ENCODE assay signal across 8 mouse cellular contexts in the genomic region with DNA sequence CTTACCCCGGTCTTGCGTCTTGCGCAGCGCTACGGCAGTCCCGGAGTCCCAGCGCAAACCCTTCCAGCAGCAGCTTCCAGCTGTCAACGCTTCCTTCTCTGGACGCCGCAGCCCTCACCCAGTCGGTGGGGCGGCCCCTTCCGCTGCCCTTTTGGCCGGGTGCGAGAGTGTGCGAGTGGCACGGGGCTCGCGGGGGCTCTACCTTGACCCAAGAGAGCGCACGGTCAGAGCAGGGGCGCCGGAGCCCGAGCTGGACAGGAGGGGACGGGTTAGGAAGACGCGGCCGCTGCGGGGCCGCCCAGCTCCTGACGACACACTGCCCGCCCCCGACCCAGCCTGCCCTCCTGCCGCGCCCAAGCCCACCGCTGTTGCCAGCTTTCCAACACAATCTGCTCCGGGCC. TPM values are rescaled to one million over a fixed set of nuclear protein-coding genes. Genes with fewer than 3 reads are reported as not detected.
DNase-seq lines count a peak whose midpoint lies in the region; ATAC-seq and TF ChIP-seq lines count a peak whose summit lies in the region.

No protein-coding gene starts in this region.

- TF ChIP-seq POLR2A in embryonic fibroblast, embryonic 13.5 days (IDR thresholded peaks at IDR 0.05; ENCODE audit: low read depth, low read length): peak; percentile 60; the same call in 1 of the 2 replicates

- WGBS in heart, embryonic 14.5 days: under 1% methylated on average over 37 of the region's 37 CpGs
- 0% methylated on average over 37 of the region's 37 CpGs for WGBS in lung, embryonic 16.5 days

- H3K4me3 ChIP-seq in C2C12 (ENCODE audit: insufficient read depth, poor library complexity, severe bottlenecking): peak overlapping the region; percentile 33
- peak overlapping the region; percentile 70 for H3K4me3 ChIP-seq in embryonic fibroblast, embryonic 13.5 days (ENCODE audit: insufficient read depth, low read length)
- peak overlapping the region; percentile 58 to 59 for H3K4me3 ChIP-seq in heart, embryonic 14.5 days (ENCODE audit: control insufficient read depth in 1 of 2, insufficient read depth in 1 of 2, low read depth in 1 of 2, low read length in 2 of 2)
- H3K4me3 ChIP-seq in lung, embryonic 16.5 days (ENCODE audit: low read length): peak overlapping the region; percentile 78

- H3K27ac ChIP-seq in embryonic fibroblast, embryonic 13.5 days (ENCODE audit: insufficient read depth, low read length): peak overlapping the region; percentile 16
- peak overlapping the region; percentile 49 to 55; a peak in 3 of 4 replicates for H3K27ac ChIP-seq in heart, embryonic 14.5 days (replicated peaks in 1 of 2; ENCODE audit: control insufficient read depth in 1 of 2, insufficient read depth in 1 of 2, low read depth in 2 of 2, low read length in 2 of 2)
- H3K27ac ChIP-seq in lung, embryonic 16.5 days (ENCODE audit: low read length): peak overlapping the region; percentile 76

- peak; percentile 63 for DNase-seq in adrenal gland, postnatal 25 days
- peak; percentile 77 for DNase-seq in kidney, postnatal 10 days
- DNase-seq in ovary, postnatal 14 days (ENCODE audit: low spot score): peak; percentile 41
- DNase-seq in thymus, postnatal 36 days: peak; percentile 70 to 75

- peak overlapping the region; percentile 91 for H3ac ChIP-seq in C2C12 (ENCODE audit: control insufficient read depth, insufficient read length, low read depth)

- H3K79me3 ChIP-seq in C2C12 (ENCODE audit: low read depth): peaks cover 4% of the 10 kb centered on the region

- no peaks in the 10 kb centered on the region for H3K9me3 ChIP-seq in heart, embryonic 14.5 days (ENCODE audit: control insufficient read depth, low read length)
- no peaks in the 10 kb centered on the region for H3K9me3 ChIP-seq in lung, embryonic 16.5 days (ENCODE audit: control insufficient read depth, low read length)

- no peaks in the 10 kb centered on the region for H3K27me3 ChIP-seq in C2C12 (ENCODE audit: control insufficient read depth, insufficient read depth, insufficient read length)
- H3K27me3 ChIP-seq in heart, embryonic 14.5 days (ENCODE audit: control insufficient read depth, insufficient read depth, low read length): peaks cover 6% of the 10 kb centered on the region; the same call in 1 of the 2 replicates
- no peaks in the 10 kb centered on the region for H3K27me3 ChIP-seq in lung, embryonic 16.5 days (ENCODE audit: control insufficient read depth, insufficient read depth, low read depth, low read length)

- H3K79me2 ChIP-seq in C2C12 (ENCODE audit: control insufficient read depth, insufficient read depth): peaks cover 11% of the 10 kb centered on the region

- peaks cover 3% of the 10 kb centered on the region; the same call in 1 of the 2 replicates for H3K4me1 ChIP-seq in embryonic fibroblast, embryonic 13.5 days (ENCODE audit: control insufficient read depth, insufficient read depth, low read length)
- peaks cover 10 to 19% of the 10 kb centered on the region in 2 experiments for H3K4me1 ChIP-seq in heart, embryonic 14.5 days (ENCODE audit: control insufficient read depth in 2 of 2, insufficient read depth in 2 of 2, low read length in 2 of 2)
- H3K4me1 ChIP-seq in lung, embryonic 16.5 days (replicated peaks; ENCODE audit: control insufficient read depth, insufficient read depth, low read length): peaks cover 27% of the 10 kb centered on the region

- ATAC-seq in heart, embryonic 14.5 days (ENCODE audit: insufficient number of reproducible peaks, insufficient read depth, low FRiP score, low read depth): peak; percentile 73
- ATAC-seq in lung, embryonic 16.5 days (ENCODE audit: low read depth): peak; percentile 59

- H3K9ac ChIP-seq in heart, embryonic 14.5 days (ENCODE audit: low read length): peak overlapping the region; percentile 73
- peak overlapping the region; percentile 87 for H3K9ac ChIP-seq in lung, embryonic 16.5 days (ENCODE audit: low read length)

- no peaks in the 10 kb centered on the region for H3K36me3 ChIP-seq in C2C12 (ENCODE audit: control insufficient read depth, insufficient read depth)
- H3K36me3 ChIP-seq in heart, embryonic 14.5 days (ENCODE audit: control insufficient read depth, insufficient read depth, low read length): no peaks in the 10 kb centered on the region
- no peaks in the 10 kb centered on the region for H3K36me3 ChIP-seq in lung, embryonic 16.5 days (ENCODE audit: control insufficient read depth, insufficient read depth, low read length)

- no peak for TF ChIP-seq CTCF in C2C12 (IDR thresholded peaks at IDR 0.05; ENCODE audit: control insufficient read depth, insufficient read depth, insufficient read length)
- no peak for TF ChIP-seq CTCF in embryonic fibroblast, embryonic 13.5 days (IDR thresholded peaks at IDR 0.05; ENCODE audit: borderline replicate concordance, insufficient read depth, low read length)

- H3K4me2 ChIP-seq in heart, embryonic 14.5 days (ENCODE audit: low read length): peak overlapping the region; percentile 90
- peak overlapping the region; percentile 95 for H3K4me2 ChIP-seq in lung, embryonic 16.5 days (ENCODE audit: low read depth, low read length)

TF ChIP-seq in C2C12, 6 proteins besides CTCF, POLR2A, EP300 and RAD21:
- no peak for TF ChIP-seq MAX (IDR thresholded peaks at IDR 0.05)
- no peak for TF ChIP-seq CEBPB (IDR thresholded peaks at IDR 0.05; ENCODE audit: low read depth)
- TF ChIP-seq MYOD1 (IDR thresholded peaks at IDR 0.05; ENCODE audit: control insufficient read depth, insufficient read length, low read depth): no peak
- no peak for TF ChIP-seq FOSL1 (IDR thresholded peaks at IDR 0.05; ENCODE audit: insufficient read depth, low read length, poor library complexity, severe bottlenecking)
- TF ChIP-seq MYOG (IDR thresholded peaks at IDR 0.05; ENCODE audit: control insufficient read depth, extremely low read depth, insufficient read length): no peak
- TF ChIP-seq USF1 (IDR thresholded peaks at IDR 0.05; ENCODE audit: low read depth): no peak

RNA-seq across cellular contexts. Expression of gene Dgka, which starts 0.9 kb away (rescaled TPM):
- polyA plus RNA-seq in C2C12 (2012; fragmentation: generic; extraction: Trizol): 7.3 TPM
- 15.1 and 17.6 TPM in 2 replicates for total RNA-seq in adrenal gland, postnatal 25 days (2021)
- polyA plus RNA-seq in embryonic fibroblast, embryonic 13.5 days (2011; ENCODE audit: insufficient read length, low read depth, missing spikeins): 14.6 and 19.0 TPM in 2 replicates
- 5.4 and 7.1 TPM in 2 replicates for polyA plus RNA-seq in heart, embryonic 14.5 days (2014; fragmentation: Nextera tagmentation; extraction: Ambion mirVana)
- polyA plus RNA-seq in lung, embryonic 16.5 days (2015; fragmentation: Nextera tagmentation; extraction: Ambion mirVana): 12.2 and 13.9 TPM in 2 replicates

RNA-seq across cellular contexts. Expression of gene Pym1, which starts 3.9 kb away (rescaled TPM):
- 38.0 TPM for polyA plus RNA-seq in C2C12 (2012; fragmentation: generic; extraction: Trizol)
- total RNA-seq in adrenal gland, postnatal 25 days (2021): 19.5 and 25.2 TPM in 2 replicates
- polyA plus RNA-seq in embryonic fibroblast, embryonic 13.5 days (2011; ENCODE audit: insufficient read length, low read depth, missing spikeins): 29.5 and 38.2 TPM in 2 replicates
- polyA plus RNA-seq in heart, embryonic 14.5 days (2014; fragmentation: Nextera tagmentation; extraction: Ambion mirVana): 16.0 and 18.3 TPM in 2 replicates
- polyA plus RNA-seq in lung, embryonic 16.5 days (2015; fragmentation: Nextera tagmentation; extraction: Ambion mirVana): 32.7 and 35.1 TPM in 2 replicates

RNA-seq across cellular contexts. Expression of gene Cdk2, which starts 39.0 kb away (rescaled TPM):
- 34.7 TPM for polyA plus RNA-seq in C2C12 (2012; fragmentation: generic; extraction: Trizol)
- total RNA-seq in adrenal gland, postnatal 25 days (2021): 27.4 and 29.0 TPM in 2 replicates
- polyA plus RNA-seq in embryonic fibroblast, embryonic 13.5 days (2011; ENCODE audit: insufficient read length, low read depth, missing spikeins): 49.3 and 66.6 TPM in 2 replicates
- 89.2 and 90.3 TPM in 2 replicates for polyA plus RNA-seq in heart, embryonic 14.5 days (2014; fragmentation: Nextera tagmentation; extraction: Ambion mirVana)
- polyA plus RNA-seq in lung, embryonic 16.5 days (2015; fragmentation: Nextera tagmentation; extraction: Ambion mirVana): 101 and 105 TPM in 2 replicates

RNA-seq across cellular contexts. Expression of gene Pmel, which starts 39.8 kb away (rescaled TPM):
- 0.16 TPM for polyA plus RNA-seq in C2C12 (2012; fragmentation: generic; extraction: Trizol)
- 1.5 and 2.2 TPM in 2 replicates for total RNA-seq in adrenal gland, postnatal 25 days (2021)
- 0.68 and 0.87 TPM in 2 replicates for polyA plus RNA-seq in embryonic fibroblast, embryonic 13.5 days (2011; ENCODE audit: insufficient read length, low read depth, missing spikeins)
- 3.6 and 4.7 TPM in 2 replicates for polyA plus RNA-seq in heart, embryonic 14.5 days (2014; fragmentation: Nextera tagmentation; extraction: Ambion mirVana)
- polyA plus RNA-seq in lung, embryonic 16.5 days (2015; fragmentation: Nextera tagmentation; extraction: Ambion mirVana): 2.1 and 2.2 TPM in 2 replicates

RNA-seq across cellular contexts. Expression of gene Mmp19, which starts 46.9 kb away (rescaled TPM):
- 1.7 TPM for polyA plus RNA-seq in C2C12 (2012; fragmentation: generic; extraction: Trizol)
- total RNA-seq in adrenal gland, postnatal 25 days (2021): 38.6 and 46.9 TPM in 2 replicates
- 43.6 and 54.0 TPM in 2 replicates for polyA plus RNA-seq in embryonic fibroblast, embryonic 13.5 days (2011; ENCODE audit: insufficient read length, low read depth, missing spikeins)
- polyA plus RNA-seq in heart, embryonic 14.5 days (2014; fragmentation: Nextera tagmentation; extraction: Ambion mirVana): 1.1 and 1.8 TPM in 2 replicates
- 4.9 and 5.3 TPM in 2 replicates for polyA plus RNA-seq in lung, embryonic 16.5 days (2015; fragmentation: Nextera tagmentation; extraction: Ambion mirVana)

Comparison
In these comparisons a context has a peak if more than half of its experiments do, and no peak if none do; other contexts are left out.
1. Peak in every context shown above with its lines: DNase-seq, ATAC-seq, H3K4me3 ChIP-seq and H3K27ac ChIP-seq.
2. H3K27ac ChIP-seq: peak in every context shown above with its lines; median percentile 76 in lung, embryonic 16.5 days; 52 in heart, embryonic 14.5 days; 16 in embryonic fibroblast, embryonic 13.5 days.